Mouse (Mus musculus) hindbrain, embryonic 14.5 days (tissue): ENCODE results near the gene Cdhr2. TPM values are rescaled to one million over a fixed set of nuclear protein-coding genes. Genes with fewer than 3 reads are reported as not detected.

ENCODE experiments used
- ATAC-seq: fragments of 200-750 bp; cut with Nextera tagmentation; 2 replicates; pipeline ENCODE4 v1.8.0; 2017; ENCODE audit warnings: moderate number of reproducible peaks, mild to moderate bottlenecking, moderate TSS enrichment, moderate library complexity; ENCODE audit not compliant: low FRiP score
- DNase-seq: peaks from one replicate; pipeline ENCODE4 v3.0.0-alpha.2; 2015; ENCODE audit warnings: low spot score
- H3K27ac ChIP-seq: fragments of 300-500 bp; sonication (generic); 2 replicates; pipeline ENCODE4 v1.5.1; 2014; ENCODE audit warnings: mild to moderate bottlenecking, moderate library complexity
- H3K27me3 ChIP-seq: fragments of 300-500 bp; sonication (generic); 2 replicates; pipeline ENCODE4 v1.6.1; 2014; ENCODE audit warnings: mild to moderate bottlenecking, low read length, mixed read lengths; ENCODE audit not compliant: control insufficient read depth, insufficient read depth
- H3K36me3 ChIP-seq: fragments of 300-500 bp; sonication (generic); replicated peaks from 2 replicates; pipeline ENCODE4 v1.6.1; 2014; ENCODE audit not compliant: control insufficient read depth, insufficient read depth
- H3K4me1 ChIP-seq: fragments of 300-500 bp; sonication (generic); replicated peaks from 2 replicates; pipeline ENCODE4 v1.6.1; 2014; ENCODE audit warnings: antibody characterized with exemption, low read length, mixed read lengths; ENCODE audit not compliant: control insufficient read depth, insufficient read depth
- H3K4me2 ChIP-seq: fragments of 300-500 bp; sonication (generic); replicated peaks from 2 replicates; pipeline ENCODE4 v1.6.1; 2014; ENCODE audit warnings: mild to moderate bottlenecking, moderate library complexity
- H3K4me3 ChIP-seq: fragments of 300-500 bp; sonication (generic); replicated peaks from 2 replicates; pipeline ENCODE4 v1.5.1; 2014; ENCODE audit warnings: mild to moderate bottlenecking, low read length
- H3K9ac ChIP-seq: fragments of 300-500 bp; sonication (generic); 2 replicates; pipeline ENCODE4 v1.6.1; 2014
- H3K9me3 ChIP-seq: fragments of 300-500 bp; sonication (generic); 2 replicates; pipeline ENCODE4 v1.6.1; 2016; ENCODE audit warnings: low read length; ENCODE audit not compliant: control insufficient read depth
- WGBS: fragments of 180-500 bp; shearing (Covaris S2); extraction: QIAGEN DNeasy Blood & Tissue Kit; methylation state at CpG from one replicate; pipeline ENCODE4 v1.1.7; 2014; 5-methylcytosine and 5-hydroxymethylcytosine counted together
- polyA plus RNA-seq: library from polyadenylated mRNA; unstranded; fragments of >200 nt; fragmentation: Nextera tagmentation; extraction: Ambion mirVana; gene quantifications from 2 replicates; pipeline ENCODE4 v1.2.1, GENCODE M21; 2014

Gene Cdhr2
- polyA plus RNA-seq, 1 experiment from 2014 or later: 0.16 TPM

GRCm38 (mm10) chr13:54680184-54680853 is 20.9 kb upstream of the Cdhr2 start:
- Histone ChIP-seq H3K4me1 (peaks cover 10% of the 10 kb centered on the region), H3K36me3 (peaks cover 62% of the 10 kb centered on the region), H3K9me3 (no peaks in the 10 kb centered on the region), H3K27ac (no peak overlapping the region), H3K27me3 (no peaks in the 10 kb centered on the region), H3K4me2 (no peak overlapping the region), H3K4me3 (no peak overlapping the region), H3K9ac (no peak overlapping the region)
- WGBS: 80% methylated on average over 17 of the region's 17 CpGs
- ATAC-seq (no peak), DNase-seq (no peak)

GRCm38 (mm10) chr13:54681291-54681690 is 20.0 kb upstream of the Cdhr2 start:
- H3K36me3 ChIP-seq: peaks cover 62% of the 10 kb centered on the region

GRCm38 (mm10) chr13:54683301-54683700 is 18.0 kb upstream of the Cdhr2 start:
- peaks cover 23% of the 10 kb centered on the region for H3K4me1 ChIP-seq

More at GRCm38 (mm10) chr13:54681291-54681690, 20.0 kb upstream of the Cdhr2 start:
- DNase-seq (no peak), ATAC-seq (no peak)
- no peak overlapping the region for H3K4me2 ChIP-seq
- 82% methylated on average over 8 of the region's 8 CpGs for WGBS
- no peak overlapping the region for H3K4me3 ChIP-seq
- H3K27me3 ChIP-seq: no peaks in the 10 kb centered on the region
- no peak overlapping the region for H3K27ac ChIP-seq
- H3K4me1 ChIP-seq: peaks cover 20% of the 10 kb centered on the region
- H3K9me3 ChIP-seq: no peaks in the 10 kb centered on the region
- H3K9ac ChIP-seq: no peak overlapping the region

GRCm38 (mm10) chr13:54684140-54684896 is 16.9 kb upstream of the Cdhr2 start:
- Histone ChIP-seq H3K4me1 (peaks cover 28% of the 10 kb centered on the region), H3K27ac (no peak overlapping the region), H3K4me2 (peak overlapping the region; percentile 94), H3K36me3 (peaks cover 49% of the 10 kb centered on the region), H3K27me3 (no peaks in the 10 kb centered on the region), H3K9me3 (no peaks in the 10 kb centered on the region), H3K4me3 (0 out of 2 replicates have a peak overlapping the region, but pooled peaks have one; percentile 99), H3K9ac (peak overlapping the region; percentile 99; the same call in 1 of the 2 replicates)
- ATAC-seq (no peak), DNase-seq (no peak)
- 60% methylated on average over 3 of the region's 3 CpGs for WGBS

More at GRCm38 (mm10) chr13:54683301-54683700, 18.0 kb upstream of the Cdhr2 start:
- peaks cover 59% of the 10 kb centered on the region for H3K36me3 ChIP-seq
- no peak overlapping the region for H3K4me2 ChIP-seq
- no peak overlapping the region for H3K9ac ChIP-seq
- 95% methylated on average over 3 of the region's 3 CpGs for WGBS
- ATAC-seq: no peak
- no peak overlapping the region for H3K27ac ChIP-seq
- no peak for DNase-seq
- H3K4me3 ChIP-seq: no peak overlapping the region
- no peaks in the 10 kb centered on the region for H3K9me3 ChIP-seq
- no peaks in the 10 kb centered on the region for H3K27me3 ChIP-seq

GRCm38 (mm10) chr13:54685174-54685573 is 16.1 kb upstream of the Cdhr2 start:
- Histone ChIP-seq H3K27me3 (no peaks in the 10 kb centered on the region), H3K9me3 (no peaks in the 10 kb centered on the region), H3K4me2 (peak overlapping the region; percentile 94), H3K9ac (peak overlapping the region; percentile 99), H3K27ac (no peak overlapping the region), H3K4me1 (peaks cover 28% of the 10 kb centered on the region), H3K4me3 (peak overlapping the region; percentile 99), H3K36me3 (peaks cover 42% of the 10 kb centered on the region)
- no peak for DNase-seq
- WGBS: 44% methylated on average over 2 of the region's 2 CpGs
- no peak for ATAC-seq

- Histone ChIP-seq H3K27ac (peak overlapping the region; percentile 98), H3K4me1 (peaks cover 28% of the 10 kb centered on the region), H3K4me3 (peak overlapping the region; percentile 99), H3K4me2 (peak overlapping the region; percentile 94), H3K27me3 (no peaks in the 10 kb centered on the region), H3K9ac (peak overlapping the region; percentile 99), H3K9me3 (no peaks in the 10 kb centered on the region), H3K36me3 (peaks cover 30% of the 10 kb centered on the region)
- ATAC-seq (no peak), DNase-seq (peak; percentile 55)
- WGBS: 6% methylated on average over 19 of the region's 19 CpGs
Measured at GRCm38 (mm10) chr13:54686139-54687053, 14.9 kb upstream of the Cdhr2 start.

GRCm38 (mm10) chr13:54687096-54687495 is 14.2 kb upstream of the Cdhr2 start:
- peak overlapping the region; percentile 94 for H3K4me2 ChIP-seq
- peak; percentile 72 for DNase-seq
- H3K9ac ChIP-seq: peak overlapping the region; percentile 99
- peak overlapping the region; percentile 98 for H3K27ac ChIP-seq
- peak overlapping the region; percentile 99 for H3K4me3 ChIP-seq
- 0% methylated on average over 35 of the region's 35 CpGs for WGBS
- peaks cover 23% of the 10 kb centered on the region for H3K36me3 ChIP-seq
- no peaks in the 10 kb centered on the region for H3K27me3 ChIP-seq
- H3K9me3 ChIP-seq: no peaks in the 10 kb centered on the region
- peaks cover 33% of the 10 kb centered on the region for H3K4me1 ChIP-seq
- peak; percentile 65 for ATAC-seq

GRCm38 (mm10) chr13:54687575-54688424 is 13.5 kb upstream of the Cdhr2 start:
- Histone ChIP-seq H3K27me3 (no peaks in the 10 kb centered on the region), H3K36me3 (peaks cover 16% of the 10 kb centered on the region), H3K4me3 (peak overlapping the region; percentile 99), H3K9me3 (no peaks in the 10 kb centered on the region), H3K9ac (peak overlapping the region; percentile 99), H3K4me1 (peaks cover 40% of the 10 kb centered on the region), H3K27ac (peak overlapping the region; percentile 98), H3K4me2 (peak overlapping the region; percentile 94)
- peak; percentile 98 for DNase-seq
- WGBS: under 1% methylated on average over 82 of the region's 82 CpGs
- ATAC-seq: peak; percentile 90
